Mouse (Mus musculus): ENCODE results near the gene Gbp2b.
"Not testable (repeated sequence)": the region's sequence is repeated elsewhere in the genome, so short reads cannot be mapped to it uniquely, and the experiment has no call there.

Gene Gbp2b

GRCm38 (mm10) chr3:142620956-142621562 lies 26.4 kb downstream of the Gbp2b start:
- no peak for DNase-seq (ENCODE audit: low spot score in 2 of 2)

DNA sequence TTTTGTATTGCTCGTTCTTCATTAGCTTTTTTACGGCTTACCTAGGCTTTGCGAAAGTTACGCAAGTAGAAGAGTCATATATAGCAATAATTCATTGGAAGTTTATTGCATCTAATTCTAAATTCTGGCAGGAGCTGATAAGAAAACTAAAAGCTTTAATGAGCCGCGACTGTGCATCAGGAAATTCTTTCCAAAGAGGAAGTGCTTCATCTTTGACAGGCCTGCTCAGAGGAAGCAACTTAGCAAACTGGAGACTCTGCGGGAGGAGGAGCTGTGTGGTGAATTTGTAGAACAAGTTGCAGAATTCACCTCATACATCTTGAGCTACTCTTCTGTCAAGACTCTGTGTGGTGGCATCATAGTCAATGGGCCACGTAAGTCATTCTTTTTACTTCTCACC lies 35.7 kb downstream of the Gbp2b start:
- no peak for DNase-seq (ENCODE audit: low spot score in 2 of 2)

GRCm38 (mm10) chr3:142640201-142640600 lies 45.6 kb downstream of the Gbp2b start:
- DNase-seq (ENCODE audit: low spot score in 2 of 2) = peak in 1 of 2 experiments; percentile 23

GRCm38 (mm10) chr3:142645949-142646348 lies 51.3 kb downstream of the Gbp2b start:
- peak in 1 of 2 experiments; percentile 62 for DNase-seq (ENCODE audit: low spot score in 2 of 2)

DNA sequence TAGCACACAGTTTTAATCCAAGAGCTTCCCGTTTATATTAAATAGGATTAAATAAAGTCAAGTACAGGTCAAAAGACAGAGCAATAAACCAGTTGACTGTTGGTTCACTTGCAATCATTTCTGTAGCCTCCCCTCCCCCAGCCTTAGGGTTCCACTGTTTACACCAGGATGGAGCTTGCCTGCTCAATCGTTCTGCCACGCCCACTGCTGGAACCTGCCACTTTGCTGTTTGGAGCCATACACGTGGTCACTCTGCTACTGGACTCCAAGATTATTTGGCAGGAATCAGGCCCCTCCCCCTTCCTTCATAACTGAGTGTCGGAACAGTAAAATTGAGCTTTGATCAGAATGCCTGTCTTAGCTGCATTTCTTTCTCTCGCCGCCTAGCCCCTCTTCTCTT lies 53.2 kb downstream of the Gbp2b start:
- DNase-seq (ENCODE audit: low spot score in 2 of 2) = not testable (repeated sequence)

DNA sequence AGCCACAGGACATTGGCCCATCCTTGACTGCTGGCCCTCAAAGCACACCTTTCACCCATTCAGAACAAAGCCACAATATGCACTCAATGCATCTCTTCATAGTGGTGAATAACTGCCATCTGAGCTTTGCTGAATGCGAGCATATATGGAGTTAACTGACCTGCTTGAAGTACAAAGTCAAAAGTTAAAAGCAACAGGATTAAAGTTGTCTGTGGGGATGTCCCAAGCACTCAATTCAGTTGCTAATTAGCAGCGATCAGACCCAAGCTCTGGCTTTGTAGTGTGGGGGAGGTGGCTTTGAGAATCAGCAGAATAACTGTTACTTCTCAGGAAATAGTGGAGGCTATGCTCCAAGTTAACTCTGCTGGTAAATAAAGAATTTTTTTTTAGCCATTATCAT lies 55.6 kb downstream of the Gbp2b start:
- no peak for DNase-seq (ENCODE audit: low spot score in 2 of 2)

DNA sequence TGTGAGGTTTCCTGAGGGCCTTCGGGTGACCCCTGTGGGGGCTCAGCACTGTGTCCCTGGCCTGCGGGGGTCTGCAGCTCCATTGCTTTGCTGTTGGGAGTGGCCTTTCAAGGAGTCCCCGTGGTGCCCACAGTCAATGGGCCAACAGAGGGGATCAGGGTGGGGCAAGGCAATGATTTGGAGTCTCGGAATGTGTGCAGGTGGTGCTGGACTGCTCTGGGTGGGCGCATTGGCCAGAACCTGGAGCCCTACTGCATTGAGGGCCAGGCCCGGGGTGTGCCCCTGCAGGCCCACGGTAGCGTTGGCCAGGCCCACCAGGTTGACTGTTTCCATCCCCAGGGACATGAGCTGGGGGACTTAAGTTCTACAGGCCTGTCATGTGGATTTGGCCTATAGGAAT lies 70.1 kb downstream of the Gbp2b start:
- DNase-seq (ENCODE audit: low spot score in 2 of 2) = no peak
